Mouse (Mus musculus): ENCODE data around the gene Ulk4.

- TF ChIP-seq GATA1 (IDR thresholded peaks at IDR 0.05; ENCODE audit: borderline replicate concordance, low read length) = no peak
- TF ChIP-seq FLI1 (IDR thresholded peaks at IDR 0.05; ENCODE audit: low read length) = no peak
These were observed 7.4 kb upstream of the Ulk4 start for GRCm38 (mm10) chr9:121284422-121284821.

All from megakaryocyte, embryonic 14.5 days (primary cell).